Mouse (Mus musculus) myocyte (in vitro differentiated cells): Measurements from ENCODE around the gene Epn1. TPM values are rescaled to one million over a fixed set of nuclear protein-coding genes. Genes with fewer than 3 reads are reported as not detected.

ENCODE experiments used
- H3K27me3 ChIP-seq: one replicate; pipeline ENCODE4 v1.6.1; 2011; ENCODE audit not compliant: control insufficient read depth, insufficient read depth, insufficient read length
- H3K36me3 ChIP-seq: one replicate; pipeline ENCODE4 v1.6.1; 2011; ENCODE audit not compliant: control insufficient read depth, insufficient read depth
- H3K4me2 ChIP-seq: one replicate; pipeline ENCODE4 v1.6.1; 2011; ENCODE audit warnings: low read depth, control low read depth
- H3K4me3 ChIP-seq: one replicate; pipeline ENCODE4 v1.5.1; 2011; ENCODE audit warnings: mild to moderate bottlenecking, control low read depth, moderate library complexity
- H3K79me2 ChIP-seq: one replicate; pipeline ENCODE4 v1.6.1; 2011; ENCODE audit not compliant: control insufficient read depth, insufficient read depth
- H3ac ChIP-seq: one replicate; pipeline ENCODE4 v1.6.1; 2011; ENCODE audit not compliant: control insufficient read depth, insufficient read length
- CEBPB ChIP-seq: IDR thresholded peaks from 2 replicates; pipeline ENCODE4 v1.6.1; 2011; ENCODE audit warnings: mild to moderate bottlenecking, moderate library complexity; ENCODE audit not compliant: poor library complexity, insufficient read depth, severe bottlenecking
- E2F4 ChIP-seq: IDR thresholded peaks from one replicate; pipeline ENCODE4 v1.6.1; 2011; ENCODE audit warnings: mild to moderate bottlenecking, control low read depth, moderate library complexity; ENCODE audit not compliant: insufficient read depth
- MAX ChIP-seq: IDR thresholded peaks from one replicate; pipeline ENCODE4 v1.6.1; 2011; ENCODE audit warnings: low read depth, mild to moderate bottlenecking, control low read depth
- MYOD1 ChIP-seq, 3 experiments: IDR thresholded peaks; one replicate each; pipeline ENCODE4 v1.6.1; 2011; ENCODE audit warnings: control low read depth in 2 of 3, low read depth in 2 of 3, mild to moderate bottlenecking in 2 of 3, moderate library complexity in 1 of 3; ENCODE audit not compliant: insufficient read length in 2 of 3, control insufficient read depth in 1 of 3
- MYOG ChIP-seq, 3 experiments: IDR thresholded peaks; one replicate each; pipeline ENCODE4 v1.6.1; 2011; ENCODE audit warnings: control low read depth in 2 of 3, low read depth in 2 of 3, mild to moderate bottlenecking in 2 of 3; ENCODE audit not compliant: insufficient read length in 2 of 3, control insufficient read depth in 1 of 3, insufficient read depth in 1 of 3
- POLR2A ChIP-seq: IDR thresholded peaks from one replicate; pipeline ENCODE4 v1.6.1; 2011; ENCODE audit warnings: low read depth, mild to moderate bottlenecking, control low read depth, moderate library complexity; ENCODE audit not compliant: insufficient read length
- POLR2AphosphoS2 ChIP-seq: IDR thresholded peaks from one replicate; pipeline ENCODE4 v1.6.1; 2011; ENCODE audit warnings: low read depth, control low read depth; ENCODE audit not compliant: insufficient read length
- REST ChIP-seq: IDR thresholded peaks from one replicate; pipeline ENCODE4 v1.6.1; 2011; ENCODE audit warnings: mild to moderate bottlenecking, control low read depth, moderate library complexity; ENCODE audit not compliant: insufficient read depth, insufficient read length
- SRF ChIP-seq: IDR thresholded peaks from one replicate; pipeline ENCODE4 v1.6.1; 2011; ENCODE audit warnings: low read depth; ENCODE audit not compliant: control insufficient read depth, insufficient read length
- TCF12 ChIP-seq: IDR thresholded peaks from one replicate; pipeline ENCODE4 v1.6.1; 2011; ENCODE audit warnings: mild to moderate bottlenecking, control low read depth; ENCODE audit not compliant: poor library complexity, insufficient read depth, severe bottlenecking
- TCF3 ChIP-seq: IDR thresholded peaks from one replicate; pipeline ENCODE4 v1.6.1; 2011; ENCODE audit warnings: low read depth, control low read depth; ENCODE audit not compliant: insufficient read length
- USF1 ChIP-seq: IDR thresholded peaks from one replicate; pipeline ENCODE4 v1.6.1; 2011; ENCODE audit warnings: low read depth, mild to moderate bottlenecking, control low read depth, moderate library complexity
- polyA plus RNA-seq: library from polyadenylated mRNA; unstranded; fragments of >200 nt; fragmentation: generic; extraction: Trizol; gene quantifications from one replicate; pipeline ENCODE4 v1.2.1, GENCODE M21; 2012; ENCODE audit warnings: missing spikeins

Epn1 gene
- polyA plus RNA-seq, 1 experiment: 118 TPM

DNA sequence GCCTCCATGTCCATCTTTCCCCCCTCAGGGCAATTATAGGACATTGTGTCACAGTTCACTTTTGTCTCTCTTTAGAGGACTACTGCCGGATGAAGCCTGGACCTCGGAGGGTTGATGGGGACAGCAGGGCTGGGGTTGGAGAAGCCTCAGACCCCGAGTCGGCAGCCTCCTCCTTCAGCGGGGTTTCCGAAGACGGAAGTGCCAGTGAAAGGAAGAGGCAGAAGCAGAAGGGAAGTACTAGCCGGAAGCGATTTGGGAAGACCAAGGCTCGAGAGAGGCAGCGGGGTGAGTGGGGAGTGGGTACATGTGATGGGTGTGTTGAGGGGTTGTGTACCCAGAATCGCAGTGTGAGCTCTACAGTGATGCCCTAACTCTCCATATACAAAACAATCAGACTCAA is 20.6 kb upstream of the Epn1 start:
- TF ChIP-seq CEBPB: no peak
- Histone ChIP-seq H3ac (no peak overlapping the region), H3K79me2 (peaks cover 19% of the 10 kb centered on the region), H3K27me3 (peaks cover 13% of the 10 kb centered on the region), H3K4me2 (peak overlapping the region; percentile 97), H3K36me3 (no peaks in the 10 kb centered on the region), H3K4me3 (peak overlapping the region; percentile 96)

DNA sequence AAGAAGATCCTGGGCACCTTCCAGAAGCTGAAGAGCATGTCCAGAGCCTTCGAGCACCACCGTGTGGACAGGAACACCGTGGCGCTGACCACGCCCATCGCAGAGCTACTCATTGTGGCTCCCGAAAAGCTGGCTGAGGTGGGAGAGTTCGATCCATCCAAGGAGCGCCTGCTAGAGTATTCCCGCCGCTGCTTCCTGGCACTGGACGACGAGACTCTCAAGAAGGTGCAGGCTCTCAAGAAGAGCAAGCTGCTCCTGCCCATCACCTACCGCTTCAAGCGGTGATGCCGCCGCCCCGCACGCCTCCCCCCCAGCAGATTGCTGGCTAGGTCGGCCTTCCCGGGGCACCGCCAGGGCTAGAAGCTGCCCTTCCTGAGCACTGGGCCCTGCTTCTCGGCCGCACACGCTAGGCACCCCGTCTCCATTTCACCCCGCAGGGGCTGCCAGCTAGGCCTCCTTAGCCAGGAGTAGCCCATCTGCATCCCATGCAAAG is 19.8 kb upstream of the Epn1 start:
- no peak for TF ChIP-seq E2F4
- TF ChIP-seq MAX: no peak
- no peak for TF ChIP-seq POLR2A
- peak in 1 of 3 experiments; percentile 1 for TF ChIP-seq MYOG (IDR thresholded peaks at IDR 0.05; ENCODE audit: control insufficient read depth in 1 of 3, insufficient read depth in 1 of 3, insufficient read length in 2 of 3, low read depth in 2 of 3)
- no peak for TF ChIP-seq CEBPB
- no peak for TF ChIP-seq REST
- Histone ChIP-seq H3K79me2 (peaks cover 28% of the 10 kb centered on the region), H3K4me2 (peak overlapping the region; percentile 97), H3K36me3 (no peaks in the 10 kb centered on the region), H3K4me3 (peak overlapping the region; percentile 96), H3K27me3 (peaks cover 13% of the 10 kb centered on the region), H3ac (peak overlapping the region; percentile 96)

DNA sequence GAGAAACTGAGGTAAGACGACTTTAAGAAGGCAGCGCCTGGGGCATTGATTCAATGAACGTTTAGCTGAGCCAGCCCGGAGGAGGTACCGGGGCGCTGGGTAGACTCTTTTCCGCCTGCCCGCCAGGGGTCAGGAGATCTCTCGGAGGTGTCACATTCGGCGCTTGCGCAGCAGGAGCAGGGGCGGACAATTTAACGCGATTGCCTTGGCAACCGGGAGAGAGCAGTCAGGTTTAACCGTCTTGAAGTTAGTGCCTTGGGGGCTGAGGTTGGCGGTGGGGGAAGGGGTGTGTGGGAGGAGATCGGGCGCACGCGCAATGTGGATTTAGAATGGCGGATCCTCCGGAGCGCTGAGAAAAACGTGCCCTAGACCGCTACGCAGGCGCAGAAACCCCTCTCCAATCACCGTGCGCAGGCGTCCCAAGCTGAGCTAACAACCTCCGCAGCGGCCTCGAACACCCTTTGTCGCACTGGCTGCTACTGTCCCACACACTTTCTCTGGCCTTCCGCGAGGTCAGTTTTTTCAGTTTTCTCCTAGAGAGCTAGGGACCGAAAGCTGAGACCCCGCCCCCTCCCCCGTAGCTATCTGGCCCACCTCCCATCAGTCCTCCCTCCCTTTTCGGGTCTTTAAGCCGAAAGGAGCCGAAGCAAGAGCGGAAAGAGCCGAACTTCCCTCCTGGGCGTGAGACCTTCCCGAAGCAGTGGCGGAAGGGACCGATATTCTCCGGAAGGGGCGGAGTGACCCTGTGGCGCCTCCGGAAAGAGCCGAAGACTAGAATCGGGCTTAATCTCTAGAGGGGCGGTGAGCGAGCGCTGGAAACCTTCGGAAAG is 18.9 kb upstream of the Epn1 start:
- peak overlapping the region; percentile 97 for H3K4me2 ChIP-seq
- H3K79me2 ChIP-seq: peaks cover 37% of the 10 kb centered on the region
- TF ChIP-seq SRF: no peak
- TF ChIP-seq REST: no peak
- no peak for TF ChIP-seq MAX
- no peak for TF ChIP-seq MYOG (IDR thresholded peaks at IDR 0.05; ENCODE audit: control insufficient read depth in 1 of 3, insufficient read depth in 1 of 3, insufficient read length in 2 of 3, low read depth in 2 of 3)
- no peak for TF ChIP-seq TCF3
- no peak for TF ChIP-seq POLR2AphosphoS2
- no peak for TF ChIP-seq POLR2A
- TF ChIP-seq TCF12: no peak
- TF ChIP-seq E2F4: no peak
- no peak for TF ChIP-seq USF1
- no peak for TF ChIP-seq MYOD1 (IDR thresholded peaks at IDR 0.05; ENCODE audit: control insufficient read depth in 1 of 3, insufficient read length in 2 of 3, low read depth in 2 of 3)
- no peak for TF ChIP-seq CEBPB

DNA sequence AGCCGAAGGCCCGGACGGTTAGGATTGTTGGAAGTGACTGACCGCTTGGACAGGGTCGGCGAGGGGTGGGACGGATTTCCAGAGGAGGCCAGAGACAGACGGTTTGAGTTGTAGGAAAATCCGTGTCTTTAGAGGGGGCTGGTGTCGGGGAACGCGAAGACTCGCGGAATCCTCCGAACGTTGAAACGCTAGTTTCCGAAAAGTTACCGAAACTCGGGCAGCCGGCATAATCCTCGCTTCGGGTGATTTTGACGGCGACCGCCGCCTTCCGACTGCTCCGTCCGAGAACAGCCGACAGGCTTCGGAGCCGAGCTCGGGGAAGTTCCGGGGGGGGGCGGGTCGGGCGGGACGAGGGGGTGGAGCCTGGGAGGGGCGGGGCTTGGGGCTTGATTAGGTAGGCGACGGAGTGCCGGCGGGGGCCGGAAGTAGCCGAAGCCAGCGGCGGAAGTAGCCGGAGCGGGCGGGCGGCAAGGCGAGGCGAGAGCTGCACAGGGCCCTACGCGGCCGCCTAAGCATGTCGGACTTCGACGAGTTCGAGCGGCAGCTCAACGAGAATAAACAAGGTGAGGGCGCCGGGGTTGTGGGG is 18.2 kb upstream of the Epn1 start, which contains the start of gene U2af2:
TSS of gene U2af2 (plus strand) at position 370 of the 586 bp plus-strand sequence.
- no peak for TF ChIP-seq TCF3
- no peak for TF ChIP-seq SRF
- TF ChIP-seq POLR2AphosphoS2: peak; percentile 89
- TF ChIP-seq MYOD1 (IDR thresholded peaks at IDR 0.05; ENCODE audit: control insufficient read depth in 1 of 3, insufficient read length in 2 of 3, low read depth in 2 of 3): no peak
- TF ChIP-seq CEBPB: no peak
- TF ChIP-seq POLR2A: peak; percentile 94
- no peak for TF ChIP-seq E2F4
- peak within 1 kb of the TSS; percentile 97 for H3K4me2 ChIP-seq
- H3K4me3 ChIP-seq: peak within 1 kb of the TSS; percentile 96
- peaks cover 4% of the 10 kb centered on the region for H3K27me3 ChIP-seq
- peaks cover 6% of the 10 kb centered on the region for H3K36me3 ChIP-seq
- peaks cover 44% of the 10 kb centered on the region for H3K79me2 ChIP-seq
- peak within 1 kb of the TSS; percentile 96 for H3ac ChIP-seq

More for the DNA sequence above, 18.9 kb upstream of the Epn1 start:
- peaks cover 9% of the 10 kb centered on the region for H3K27me3 ChIP-seq
- H3ac ChIP-seq: peak overlapping the region; percentile 96
- no peaks in the 10 kb centered on the region for H3K36me3 ChIP-seq
- H3K4me3 ChIP-seq: peak overlapping the region; percentile 96

DNA sequence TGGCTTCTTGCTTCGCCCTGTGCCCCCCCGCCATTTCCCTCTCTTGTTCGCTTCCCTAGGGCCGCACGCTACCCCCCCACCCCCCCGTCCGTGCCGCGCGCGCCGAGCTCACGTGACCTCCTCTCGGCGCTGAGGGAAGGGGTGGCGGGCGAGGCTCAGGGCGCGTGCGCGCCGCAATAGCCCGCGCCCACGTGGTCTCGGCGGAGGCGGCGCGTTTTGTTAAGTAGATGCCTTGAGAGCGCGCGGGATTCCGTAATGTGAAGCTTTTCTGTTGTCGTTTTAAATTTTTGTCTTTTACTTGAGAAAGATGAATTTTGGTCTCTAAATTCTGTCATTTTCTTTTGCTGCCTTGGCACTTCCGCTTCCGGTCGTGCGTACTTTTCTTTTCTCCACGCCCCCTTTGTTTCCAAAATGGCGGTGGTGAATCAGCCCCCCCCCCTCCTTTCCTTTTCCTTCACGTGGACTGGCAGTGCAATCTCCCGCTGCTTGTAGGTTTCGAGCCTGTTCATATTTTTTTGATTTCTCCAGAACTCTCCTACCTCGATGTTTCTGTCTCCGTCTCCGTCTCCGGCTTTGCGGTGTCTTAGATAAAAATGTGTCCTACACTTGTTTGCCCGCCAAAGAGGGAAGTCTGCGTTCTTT is 17.6 kb upstream of the Epn1 start:
- peaks cover 50% of the 10 kb centered on the region for H3K79me2 ChIP-seq
- TF ChIP-seq SRF: no peak
- peak; percentile 81 for TF ChIP-seq USF1
- TF ChIP-seq POLR2AphosphoS2: peak; percentile 29
- H3K36me3 ChIP-seq: peaks cover 7% of the 10 kb centered on the region
- peak overlapping the region; percentile 96 for H3K4me3 ChIP-seq
- peak overlapping the region; percentile 89 for H3K4me2 ChIP-seq
- H3K27me3 ChIP-seq: no peaks in the 10 kb centered on the region
- H3ac ChIP-seq: peak overlapping the region; percentile 96
